Mouse (Mus musculus): ENCODE results near the gene Dennd1b. TPM values are rescaled to one million over a fixed set of nuclear protein-coding genes. Genes with fewer than 3 reads are reported as not detected.
A peak's percentile ranks its signal among the peaks of the same experiment; 100 is the strongest.

Dennd1b gene
- total RNA-seq, 2 experiments from 2014 or later, result 20.6 to 21.9 TPM

DNA sequence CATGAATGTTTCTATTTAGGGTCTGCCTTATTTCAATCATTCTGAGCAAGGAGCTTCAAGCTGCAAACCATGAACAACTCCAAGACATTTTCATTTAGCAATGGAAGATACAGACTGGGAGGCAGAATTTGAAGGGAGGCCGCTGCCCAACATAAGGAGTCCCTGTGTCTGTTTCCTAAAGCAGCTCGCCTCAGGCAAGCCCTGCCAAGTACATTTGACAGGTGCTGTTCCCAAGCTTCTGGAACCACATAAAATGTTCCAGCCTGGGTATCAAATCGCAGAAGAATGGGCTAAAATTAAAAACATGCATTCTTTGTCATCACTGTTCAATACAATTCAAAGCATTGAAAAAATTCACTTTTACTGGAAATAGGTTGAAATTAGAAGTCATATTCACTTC lies 229.4 kb downstream of the Dennd1b start:
- no peak for DNase-seq

DNA sequence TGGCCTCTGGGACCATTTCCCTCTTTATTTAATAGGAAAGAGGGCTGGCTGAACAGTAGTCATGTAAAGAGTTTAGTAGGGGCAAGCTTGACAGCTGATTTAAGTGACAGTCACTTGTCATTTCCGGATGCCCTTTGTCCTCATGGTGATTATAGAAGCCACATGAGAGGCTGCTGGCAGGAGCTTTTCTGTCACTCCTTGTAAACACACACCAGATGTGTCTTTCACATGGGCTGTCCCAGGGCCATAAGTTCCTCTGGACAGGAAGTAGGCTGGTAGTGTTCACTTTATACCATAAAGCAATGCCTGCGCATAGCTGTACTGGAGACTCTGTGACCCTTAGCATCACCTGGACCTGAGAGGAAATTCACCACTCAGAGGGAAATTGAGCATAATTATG lies 230.8 kb downstream of the Dennd1b start:
- no peak for DNase-seq

DNA sequence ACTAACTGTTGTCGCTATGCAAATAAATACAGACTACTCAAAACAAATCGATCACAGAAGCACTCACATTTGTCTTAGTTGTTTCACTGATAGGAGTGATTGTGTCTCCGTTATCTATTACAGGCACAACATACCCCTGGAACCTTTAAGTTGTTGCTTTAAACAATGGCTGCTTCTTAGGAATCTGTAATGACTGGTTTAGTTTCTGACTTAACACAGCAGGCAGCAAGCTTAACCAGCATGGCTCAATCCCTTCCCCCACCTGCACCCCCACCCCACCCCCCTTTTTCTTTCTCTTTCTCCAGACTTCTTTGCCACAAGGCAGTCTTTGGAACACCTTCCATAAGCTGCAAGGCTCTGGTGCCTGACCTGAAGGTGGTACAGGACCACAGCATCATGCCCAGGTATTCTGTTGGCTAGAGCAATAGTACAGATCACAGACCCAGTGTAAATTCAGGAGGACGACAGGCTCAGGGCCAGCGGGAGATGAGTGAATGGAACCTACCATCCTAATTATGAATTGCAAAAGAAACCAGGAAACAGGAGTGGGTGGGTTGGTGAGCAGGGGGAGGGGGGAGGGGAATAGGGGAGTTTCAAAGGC lies 231.3 kb downstream of the Dennd1b start:
- no peak for DNase-seq

DNA sequence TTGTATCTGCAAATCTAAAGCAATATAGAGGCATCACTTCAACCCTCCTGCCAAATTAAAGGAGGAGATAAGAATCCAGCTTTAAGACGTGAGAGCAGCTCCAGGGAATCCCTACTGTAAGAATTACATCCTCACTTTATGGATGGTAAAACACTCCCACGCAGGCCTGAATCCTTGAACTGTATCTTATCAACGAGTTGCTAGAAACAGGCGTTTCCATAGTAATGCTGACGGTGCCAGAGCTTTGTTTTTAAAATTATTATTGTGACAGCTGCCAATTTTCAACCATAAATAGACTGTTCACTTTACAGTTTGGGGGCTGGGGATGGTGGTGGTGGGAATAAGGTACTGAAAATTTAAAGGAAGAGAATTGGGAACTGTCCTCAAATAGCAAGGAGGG lies 239.8 kb downstream of the Dennd1b start:
- no peak for DNase-seq

DNA sequence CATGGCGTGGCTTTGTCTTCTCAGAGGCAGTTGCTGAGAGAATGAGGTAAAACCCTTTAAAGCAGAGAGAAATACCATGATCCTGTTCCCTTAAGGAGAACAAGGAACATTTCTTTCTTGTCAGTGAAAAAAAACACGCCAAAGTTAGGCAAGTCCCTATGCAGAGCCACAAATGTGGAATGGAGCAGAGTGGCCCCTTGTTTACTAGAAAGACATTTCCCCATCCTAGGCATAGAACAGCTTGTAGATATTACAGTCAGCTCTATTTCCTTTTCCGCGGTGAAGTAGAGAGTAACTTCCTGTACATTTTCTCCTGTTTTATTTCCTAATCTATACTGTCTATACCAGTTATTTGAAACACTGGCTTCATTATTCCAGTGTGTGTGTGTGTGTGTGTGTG lies 243.0 kb downstream of the Dennd1b start:
- no peak for DNase-seq

DNA sequence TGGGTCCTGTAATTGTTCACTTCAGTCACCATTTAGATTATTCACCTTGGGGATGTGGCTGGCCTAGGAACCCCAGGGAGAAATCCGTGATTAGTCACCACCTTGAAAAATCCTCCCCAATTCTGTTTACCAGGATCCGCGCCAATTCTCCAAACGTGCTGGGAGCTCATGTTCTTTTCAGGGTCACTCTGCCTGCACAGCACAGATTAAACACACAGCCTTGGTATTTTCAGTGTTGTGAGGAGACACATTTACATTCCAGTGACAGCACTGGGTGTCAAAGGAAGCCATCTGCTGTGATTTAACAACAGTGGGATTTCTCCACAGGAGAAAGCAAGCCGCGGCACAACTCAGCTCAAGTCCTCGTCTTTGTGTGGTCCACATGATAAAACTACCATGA lies 246.6 kb downstream of the Dennd1b start:
- DNase-seq, result no peak

DNA sequence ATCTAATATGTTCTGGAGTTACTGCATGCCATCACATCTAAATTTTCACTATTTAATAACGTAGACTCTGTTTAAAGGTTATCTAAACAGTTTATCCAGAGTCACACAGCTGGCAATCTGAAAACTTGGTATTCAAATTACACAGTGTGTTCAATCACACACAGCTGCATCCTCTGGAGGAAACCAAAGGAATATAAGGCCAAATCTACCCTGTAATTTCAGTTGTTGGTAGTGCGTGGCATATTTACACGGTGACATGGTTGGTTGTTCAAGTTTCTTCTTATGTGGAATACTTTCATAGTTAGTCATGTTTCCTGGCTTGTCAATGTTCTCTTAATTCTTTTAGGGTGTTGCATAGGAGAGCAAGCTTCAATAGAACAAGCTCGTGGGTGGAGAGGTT lies 247.3 kb downstream of the Dennd1b start:
- no peak for DNase-seq

DNA sequence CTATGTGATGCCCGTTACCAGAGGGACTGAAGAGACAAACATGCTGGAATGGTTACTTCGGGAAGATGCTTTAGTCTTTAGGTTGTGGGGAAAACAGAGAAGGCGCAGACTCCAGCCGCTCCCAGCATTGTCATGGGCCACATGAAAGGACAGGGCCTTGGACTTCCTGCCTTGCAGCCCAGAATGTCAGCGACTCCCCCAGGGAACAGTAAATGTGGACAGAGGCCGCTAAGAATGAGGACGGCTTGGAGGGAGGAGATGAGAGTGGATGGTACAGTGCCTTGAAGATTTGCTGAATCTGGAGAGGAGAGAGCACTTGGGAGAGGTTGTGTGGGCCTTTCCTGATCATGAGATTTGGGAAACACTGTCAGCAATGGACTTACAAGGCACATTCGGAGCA lies 252.1 kb downstream of the Dennd1b start:
- peak in 1 of 2 experiments; percentile 14 for DNase-seq

DNA sequence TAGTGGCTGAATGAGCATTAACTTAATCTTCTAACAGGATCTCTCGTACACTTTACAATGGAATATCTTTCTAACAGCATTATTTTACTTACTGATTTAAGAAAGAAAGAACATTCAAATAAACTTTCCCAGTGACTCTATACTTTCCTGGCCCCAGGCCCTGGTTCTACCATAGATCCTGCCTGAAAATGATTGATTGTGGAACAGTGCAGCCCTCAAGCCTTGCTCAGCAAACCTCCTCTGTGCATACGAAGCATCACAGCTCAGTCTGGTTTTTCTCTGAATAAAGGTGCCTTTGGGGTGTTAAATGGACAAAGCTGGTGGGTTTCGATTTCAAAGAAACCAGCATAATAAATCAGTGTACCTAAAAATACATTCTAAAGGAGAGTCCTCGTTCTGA lies 260.6 kb downstream of the Dennd1b start:
- no peak for DNase-seq

DNA sequence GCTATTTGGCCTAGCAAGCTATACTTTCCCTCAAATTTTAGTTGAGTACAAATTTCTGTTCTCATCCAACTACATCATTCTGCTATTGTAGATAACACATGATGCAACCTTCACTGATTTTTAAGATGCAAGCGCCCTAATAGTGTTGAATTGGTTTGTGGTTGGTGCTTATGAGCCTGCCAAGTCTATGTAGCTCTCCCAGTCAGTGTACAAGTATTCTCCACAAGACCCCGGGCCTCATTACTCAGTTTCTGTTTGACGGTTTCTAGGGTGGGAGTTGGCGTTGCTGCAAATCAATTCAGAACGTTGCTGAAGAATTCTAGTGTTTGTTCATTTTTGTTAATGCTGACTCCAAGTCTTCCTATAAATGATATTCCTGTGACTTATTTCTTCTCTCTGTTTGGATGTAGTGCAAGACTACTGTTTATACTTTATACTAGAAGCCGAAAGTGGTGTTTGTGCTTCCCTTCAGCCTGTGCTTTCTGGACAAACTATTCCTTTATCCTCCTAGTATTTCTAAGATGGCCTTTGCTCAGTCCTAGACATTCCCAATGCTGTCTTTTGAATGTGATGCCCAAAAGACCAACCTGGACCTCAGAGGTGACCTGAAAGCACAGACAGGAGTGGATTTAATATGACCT lies 261.2 kb downstream of the Dennd1b start:
- DNase-seq, result no peak

Other genes with a start within 250 kb of the Dennd1b start
- not detected for gene Lhx9, start 114.9 kb upstream of the Dennd1b start, total RNA-seq (2021)
- gene 2310009B15Rik, start 106.6 kb upstream of the Dennd1b start, total RNA-seq (2021), result 1 to 10 TPM; 9.5 to 9.8 TPM